Mouse (Mus musculus) liver, embryonic 15.5 days (tissue): Measurements from ENCODE around the gene Chst8. TPM values are rescaled to one million over a fixed set of nuclear protein-coding genes. Genes with fewer than 3 reads are reported as not detected.

Source experiments
- polyA plus RNA-seq: library from polyadenylated mRNA; unstranded; fragments of >200 nt; fragmentation: Nextera tagmentation; extraction: Ambion mirVana; gene quantifications from 2 replicates; pipeline ENCODE4 v1.2.1, GENCODE M21; 2015

Chst8 gene
- polyA plus RNA-seq, 1 experiment from 2014 or later, result 0.69 TPM

Other genes starting within 250 kb of the Chst8 start
- gene Kctd15, start 156.0 kb downstream of the Chst8 start, polyA plus RNA-seq, result 0.45 and 0.55 TPM in 2 replicates
- gene Pepd, start 99.7 kb upstream of the Chst8 start, polyA plus RNA-seq, result 59.3 and 64.1 TPM in 2 replicates
- 20.2 and 22.1 TPM in 2 replicates for gene Cebpg, start 243.9 kb upstream of the Chst8 start, polyA plus RNA-seq